Mouse (Mus musculus): ENCODE measurements at regions not wholly inside any gene's neighbourhood (a gene's known extent, or its start where the extent isn't known, plus 50 kb on each side); places are given as distances from the start of the nearest gene placed in this dataset.
"Not testable (repeated sequence)": the region's sequence is repeated elsewhere in the genome, so short reads cannot be mapped to it uniquely, and the experiment has no call there.

DNA sequence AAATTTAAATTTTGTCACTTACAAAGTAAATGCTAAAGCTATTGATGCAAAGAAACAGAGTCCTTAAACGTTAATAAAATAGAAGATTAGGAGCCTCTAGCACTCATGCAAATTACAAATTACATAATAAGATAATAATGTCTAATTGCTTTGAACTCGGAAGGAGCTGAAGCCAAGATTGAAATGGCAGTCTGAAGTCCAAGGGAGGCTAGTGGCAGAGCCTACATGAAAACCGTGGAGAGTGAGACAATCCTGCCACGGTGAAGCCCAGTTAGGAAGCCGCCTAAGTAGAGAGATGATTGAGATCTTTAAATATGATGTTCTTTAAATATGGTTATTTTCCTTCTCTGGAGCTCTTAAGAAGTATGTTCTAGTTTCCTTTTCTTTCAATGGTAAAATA lies 260.0 kb downstream of the Nfkbiz start:
- DNase-seq: peak; percentile 20 to 35

DNA sequence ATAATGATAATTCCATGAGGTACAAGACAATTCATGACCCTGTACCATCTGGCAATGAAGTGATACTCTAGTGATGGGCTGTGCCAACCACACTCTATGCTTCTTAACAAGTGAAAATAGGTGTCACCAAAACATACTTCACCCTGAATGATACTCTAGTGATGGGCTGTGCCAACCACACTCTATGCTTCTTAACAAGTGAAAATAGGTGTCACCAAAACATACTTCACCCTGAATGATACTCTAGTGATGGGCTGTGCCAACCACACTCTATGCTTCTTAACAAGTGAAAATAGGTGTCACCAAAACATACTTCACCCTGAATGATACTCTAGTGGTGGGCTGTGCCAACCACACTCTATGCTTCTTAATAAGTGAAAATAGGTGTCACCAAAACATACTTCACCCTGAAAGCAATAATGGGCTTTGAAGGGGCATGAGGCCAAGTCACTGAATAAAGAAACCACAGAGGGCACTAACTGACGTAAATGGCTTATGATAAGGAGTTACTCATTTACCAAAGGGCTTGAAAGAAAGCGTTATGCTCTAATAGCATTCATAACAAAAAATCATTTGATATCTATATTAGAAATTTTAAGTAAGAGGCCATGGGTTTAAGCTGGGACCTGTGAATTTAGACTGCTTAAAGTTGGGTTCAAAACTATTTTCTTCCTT lies 263.0 kb downstream of the Nfkbiz start:
- not testable (repeated sequence) for DNase-seq

DNA sequence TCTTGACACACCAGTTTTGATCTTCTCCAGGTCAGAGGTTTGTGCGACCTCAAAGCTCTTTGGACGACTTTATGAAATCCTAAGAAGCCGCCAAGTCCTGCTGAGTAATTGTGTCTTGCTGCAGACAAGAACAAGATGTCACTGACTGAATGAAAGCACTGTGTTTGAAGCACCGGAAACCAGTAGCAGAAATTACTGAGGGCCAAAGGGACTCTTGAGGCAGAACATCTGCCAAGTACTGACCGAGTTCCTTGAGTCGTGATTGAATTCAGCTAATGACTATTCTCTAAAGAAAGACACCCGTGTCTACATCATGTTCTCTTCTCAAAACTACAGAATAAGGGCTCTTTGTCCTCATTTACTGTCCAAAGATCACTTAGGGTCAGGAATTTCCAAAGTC lies 267.6 kb downstream of the Nfkbiz start:
- peak; percentile 34 to 42 for DNase-seq

DNA sequence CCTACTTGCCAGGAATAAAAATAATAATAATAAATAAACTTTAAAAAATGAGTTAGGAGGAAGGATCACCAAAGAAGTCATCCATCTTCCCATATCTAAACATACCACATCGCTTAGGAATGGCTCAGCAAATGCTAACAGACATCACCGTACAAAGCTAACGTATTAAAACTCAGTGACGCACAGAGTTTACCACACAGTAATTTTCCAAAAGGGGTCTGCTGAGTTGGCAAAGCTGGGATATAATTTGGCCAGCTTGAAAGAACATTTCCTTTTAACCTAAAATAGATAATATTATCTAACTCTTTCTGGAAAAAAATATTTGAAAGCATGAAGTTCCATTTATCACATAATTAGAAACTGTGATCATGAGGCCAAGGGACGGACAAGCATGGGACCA lies 268.6 kb downstream of the Nfkbiz start:
- no peak for DNase-seq

DNA sequence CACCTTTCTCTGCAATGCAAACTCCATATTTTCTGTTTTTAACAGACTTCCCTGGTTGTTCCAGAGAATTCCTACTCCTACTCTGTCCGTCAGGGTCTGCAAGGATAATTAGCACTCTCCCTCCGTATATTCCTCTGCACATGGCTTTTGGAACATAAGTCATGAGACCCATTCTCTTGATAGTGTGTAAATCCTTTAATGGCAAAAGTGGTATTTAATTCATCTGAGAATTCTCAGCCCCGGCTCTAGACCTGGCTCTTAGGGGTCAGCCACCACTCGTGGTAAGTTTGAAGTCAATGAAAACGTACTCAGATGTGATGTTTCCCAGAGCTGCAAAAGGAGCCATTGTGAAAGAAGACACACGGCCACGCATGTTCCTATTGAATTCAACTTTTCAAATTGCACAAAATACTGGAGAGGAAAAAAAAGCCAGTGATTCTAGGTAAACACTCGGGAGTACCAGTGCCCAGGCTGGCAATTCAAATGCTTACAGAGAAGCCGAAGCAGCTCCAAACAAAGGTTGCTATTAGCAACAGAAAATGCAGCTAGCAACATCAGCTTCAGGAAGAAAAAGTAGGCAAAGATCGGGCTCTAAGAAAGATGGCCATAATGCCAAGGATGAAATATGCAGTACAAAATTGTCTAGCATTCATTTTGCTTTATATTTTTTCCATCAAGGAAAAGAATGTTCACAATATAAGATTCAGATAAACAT lies 258.2 kb upstream of the Zpld1 start:
- DNase-seq: no peak

DNA sequence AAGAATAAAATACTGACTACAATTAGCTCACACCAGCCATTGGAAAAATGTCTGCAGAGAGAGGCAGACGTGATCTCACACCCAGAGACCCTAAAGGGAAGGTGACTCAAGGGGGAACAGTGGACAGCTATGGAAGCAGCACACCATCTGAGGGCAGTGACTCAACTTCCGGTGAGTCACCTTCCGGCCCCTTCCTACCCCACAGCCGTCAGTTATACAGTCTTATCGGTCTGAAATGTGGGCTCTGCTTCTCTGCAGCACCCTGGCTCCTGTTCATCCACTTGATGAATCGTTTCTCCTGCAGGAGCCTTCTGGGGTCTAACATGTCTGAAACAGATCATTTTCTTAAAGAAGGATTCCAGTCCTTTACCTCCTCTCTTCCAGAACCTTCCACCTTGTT lies 257.4 kb upstream of the Zpld1 start:
- no peak for DNase-seq

DNA sequence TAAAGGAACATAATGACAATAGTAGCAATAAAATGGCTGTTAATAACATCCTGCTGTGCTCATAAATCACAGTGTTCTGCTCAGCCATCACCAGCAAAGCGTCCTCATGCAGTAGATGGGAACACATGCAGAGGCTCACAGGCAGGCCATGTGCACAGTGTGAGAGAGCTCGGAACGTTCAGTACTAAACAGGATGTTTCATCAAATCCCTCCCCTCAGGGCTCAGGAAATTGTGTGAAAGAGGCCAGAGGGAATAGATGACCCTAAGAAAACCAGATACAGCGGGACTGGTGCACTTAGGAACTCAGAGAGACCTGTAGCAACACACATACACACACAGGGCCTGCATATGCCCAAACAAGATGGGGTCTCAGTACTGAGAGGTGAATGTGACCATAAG lies 256.1 kb upstream of the Zpld1 start:
- peak in 1 of 2 experiments; percentile 38 for DNase-seq

DNA sequence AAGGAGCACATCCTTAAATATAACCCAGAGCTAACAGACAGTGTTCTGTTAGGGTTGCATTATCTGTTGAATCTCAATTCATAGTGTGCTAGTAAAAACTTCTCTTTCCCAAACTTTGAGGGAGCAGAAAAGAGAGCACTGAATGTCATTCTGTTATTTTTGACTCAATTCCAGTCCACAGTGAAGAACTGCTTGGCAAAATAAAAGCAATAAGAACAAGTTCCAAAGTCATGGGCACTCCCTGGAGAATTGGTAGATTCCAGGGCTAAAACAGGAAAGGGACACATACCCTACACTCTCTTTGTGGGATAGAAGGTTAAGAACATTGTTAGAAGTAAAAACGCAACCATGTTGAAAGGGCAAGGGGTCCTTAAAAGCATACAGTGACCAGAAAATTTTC lies 253.6 kb upstream of the Zpld1 start:
- DNase-seq: no peak

DNA sequence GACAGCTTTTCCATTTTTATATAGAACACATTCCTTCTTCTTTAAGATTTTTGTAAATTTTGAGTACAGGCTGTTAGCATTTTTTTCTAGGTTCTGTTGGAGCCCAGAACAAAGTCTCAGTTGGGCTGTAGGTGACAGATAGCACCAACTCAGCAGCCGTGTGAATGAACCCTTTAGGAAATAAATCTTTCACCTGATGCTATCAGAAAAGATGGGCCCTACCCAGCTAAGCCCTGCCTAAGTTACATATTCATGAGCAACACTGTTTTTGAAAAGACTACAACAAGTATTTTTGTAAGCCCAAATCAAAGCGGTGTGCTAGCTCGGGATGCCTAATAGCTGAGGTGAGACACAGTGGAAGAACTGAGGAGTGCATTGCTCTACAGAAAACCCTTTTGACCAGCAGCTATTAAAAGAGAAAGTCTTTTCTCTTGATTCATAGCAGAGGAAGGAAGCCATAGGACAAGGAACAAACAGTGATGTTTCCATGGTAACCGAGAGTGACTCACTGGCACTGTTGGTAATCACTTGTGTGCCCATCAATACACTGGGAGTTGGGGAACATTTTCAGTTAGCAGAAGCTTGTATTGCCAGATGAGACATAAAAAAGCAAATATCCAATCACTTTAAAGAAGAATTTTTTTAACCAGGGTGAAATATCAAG lies 253.0 kb upstream of the Zpld1 start:
- no peak for DNase-seq

DNA sequence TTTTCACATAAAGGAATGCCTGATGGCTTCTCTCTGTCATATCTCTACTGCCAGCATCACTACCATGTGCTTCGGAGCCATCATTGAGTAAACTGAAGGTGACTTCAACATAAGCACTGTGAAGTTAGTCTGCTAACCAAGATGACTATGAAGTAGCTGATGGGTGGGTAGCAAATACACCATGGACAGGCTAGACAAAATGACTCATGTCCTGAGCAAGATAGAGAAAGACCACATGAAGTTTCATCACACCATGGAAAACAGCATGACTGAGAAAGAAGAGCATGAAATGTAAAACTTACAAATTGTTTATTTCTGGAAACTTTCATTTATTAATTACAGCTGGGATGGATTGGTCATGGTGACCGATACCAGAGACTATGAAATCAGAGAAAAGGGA lies 249.3 kb upstream of the Zpld1 start:
- no peak for DNase-seq

DNA sequence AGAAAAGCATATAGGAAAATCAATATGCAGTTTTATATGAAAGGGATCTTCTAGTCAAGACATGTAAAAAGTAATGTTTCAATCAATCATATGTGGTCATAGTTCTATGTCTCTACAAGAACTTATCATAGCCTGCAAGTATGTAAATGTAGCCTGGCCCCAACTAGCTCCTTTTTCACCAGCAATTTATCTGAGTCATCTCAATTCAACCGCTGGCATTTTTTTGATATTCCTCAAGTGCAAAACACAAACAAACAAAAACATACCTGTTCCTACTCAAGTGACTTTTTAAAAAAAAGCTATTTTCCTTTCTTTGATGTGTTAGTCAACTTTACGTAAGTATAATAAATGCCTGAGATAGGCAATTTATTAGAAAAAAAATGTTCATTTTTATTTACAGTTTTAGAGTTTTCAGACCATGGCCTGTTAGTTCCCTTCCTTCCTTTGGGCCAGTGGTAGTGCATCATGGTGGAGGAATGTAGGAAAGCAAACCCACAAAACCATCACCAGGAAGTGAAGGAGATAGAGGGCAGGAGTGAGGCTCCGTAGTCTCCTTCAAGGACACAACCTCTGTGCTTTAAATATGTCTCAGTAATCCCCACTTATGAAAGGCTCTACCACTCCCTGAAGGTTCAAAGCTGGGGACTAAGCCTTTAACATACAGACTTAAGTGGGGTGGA lies 242.7 kb upstream of the Zpld1 start:
- DNase-seq: no peak

DNA sequence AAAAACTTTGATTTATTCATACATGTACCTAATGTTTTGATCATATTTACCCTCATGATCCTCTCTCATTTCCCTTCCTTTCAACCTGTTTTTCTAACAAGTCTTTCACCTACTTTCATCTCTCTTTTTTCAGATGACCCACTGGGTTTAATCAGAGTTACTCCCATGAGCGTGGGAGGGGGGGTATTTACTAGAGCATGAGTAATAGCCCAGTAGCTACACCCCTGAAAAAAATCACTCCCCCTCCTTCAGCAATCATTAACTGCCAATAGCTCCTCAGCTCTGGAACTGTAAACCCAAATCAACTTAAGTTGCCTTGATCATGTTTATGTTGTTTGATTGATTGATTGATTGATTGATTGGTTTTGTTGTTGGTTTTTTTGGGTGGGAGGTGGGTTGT lies 241.4 kb upstream of the Zpld1 start:
- no peak for DNase-seq

DNA sequence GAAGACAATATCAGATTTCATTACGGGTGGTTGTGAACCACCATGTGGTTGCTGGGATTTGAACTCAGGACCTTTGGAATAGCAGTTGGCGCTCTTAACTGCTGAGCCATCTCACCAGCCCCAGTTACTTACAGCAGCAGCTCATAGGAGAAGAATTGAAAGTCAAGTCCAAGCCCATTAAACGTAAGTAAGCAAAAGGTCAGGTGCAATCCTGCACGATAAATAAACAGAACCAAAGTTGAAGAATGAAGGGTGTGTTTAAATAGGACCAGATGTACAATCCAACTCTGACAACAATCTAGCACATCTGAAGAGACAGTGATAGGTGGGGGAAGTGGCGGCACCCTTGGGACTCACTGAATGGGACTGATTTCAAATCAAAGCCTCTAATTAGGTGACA lies 239.8 kb upstream of the Zpld1 start:
- DNase-seq: no peak

DNA sequence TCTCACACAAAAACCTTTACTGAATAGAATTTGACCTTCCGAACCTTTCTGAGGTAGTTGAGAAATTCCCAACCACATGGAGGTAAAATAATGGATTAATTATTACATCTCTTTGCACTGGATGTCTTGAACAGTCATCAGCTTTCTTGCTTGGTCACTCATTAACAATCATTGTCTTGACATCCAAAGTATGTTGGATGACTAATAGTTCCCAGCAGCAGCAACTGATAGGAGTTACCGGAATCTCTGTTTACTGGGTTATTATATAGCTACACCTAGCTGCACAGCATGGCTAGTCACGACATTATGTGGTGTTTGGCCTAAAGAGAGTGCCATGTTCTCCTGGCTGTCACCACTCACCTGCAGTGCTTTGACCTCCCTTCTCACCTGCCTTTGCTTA lies 234.9 kb upstream of the Zpld1 start:
- DNase-seq: peak in 1 of 2 experiments; percentile 68

DNA sequence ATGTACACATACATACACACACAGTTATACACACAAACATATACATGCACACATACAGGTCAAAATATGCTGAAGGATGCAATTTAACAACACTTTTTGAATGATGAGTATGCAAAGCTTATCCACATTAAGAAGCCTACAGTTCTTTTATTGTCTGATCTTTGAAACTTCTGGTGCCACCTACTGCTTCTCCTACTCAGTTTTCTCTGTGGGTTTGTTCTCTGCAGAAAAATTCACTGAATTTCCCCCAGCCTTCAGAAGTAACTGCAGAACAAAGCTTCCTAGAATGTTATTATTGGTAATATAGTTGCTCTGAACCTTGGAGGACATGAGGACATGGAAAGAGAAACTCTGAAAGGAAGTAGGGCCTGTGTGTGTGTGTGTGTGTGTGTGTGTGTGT lies 233.1 kb upstream of the Zpld1 start:
- DNase-seq: no peak

DNA sequence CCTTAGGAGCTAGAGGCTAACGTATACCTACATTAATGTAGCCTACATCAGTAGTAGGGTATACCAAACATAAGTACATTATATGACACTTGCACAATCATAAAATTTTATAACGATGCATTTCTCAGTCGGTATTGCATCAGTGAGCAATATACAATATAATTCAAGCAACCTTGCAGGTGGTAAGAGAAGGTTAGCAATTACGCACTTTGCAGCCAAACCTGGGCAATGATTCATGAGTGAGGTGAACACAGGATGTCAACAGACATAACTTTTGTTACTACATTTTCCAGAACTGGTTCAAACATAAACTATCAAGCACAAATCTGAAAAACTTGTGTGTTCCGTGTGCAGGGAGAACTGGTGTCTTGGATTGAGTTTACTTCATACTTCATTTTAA lies 229.9 kb upstream of the Zpld1 start:
- DNase-seq: peak; percentile 24 to 34

DNA sequence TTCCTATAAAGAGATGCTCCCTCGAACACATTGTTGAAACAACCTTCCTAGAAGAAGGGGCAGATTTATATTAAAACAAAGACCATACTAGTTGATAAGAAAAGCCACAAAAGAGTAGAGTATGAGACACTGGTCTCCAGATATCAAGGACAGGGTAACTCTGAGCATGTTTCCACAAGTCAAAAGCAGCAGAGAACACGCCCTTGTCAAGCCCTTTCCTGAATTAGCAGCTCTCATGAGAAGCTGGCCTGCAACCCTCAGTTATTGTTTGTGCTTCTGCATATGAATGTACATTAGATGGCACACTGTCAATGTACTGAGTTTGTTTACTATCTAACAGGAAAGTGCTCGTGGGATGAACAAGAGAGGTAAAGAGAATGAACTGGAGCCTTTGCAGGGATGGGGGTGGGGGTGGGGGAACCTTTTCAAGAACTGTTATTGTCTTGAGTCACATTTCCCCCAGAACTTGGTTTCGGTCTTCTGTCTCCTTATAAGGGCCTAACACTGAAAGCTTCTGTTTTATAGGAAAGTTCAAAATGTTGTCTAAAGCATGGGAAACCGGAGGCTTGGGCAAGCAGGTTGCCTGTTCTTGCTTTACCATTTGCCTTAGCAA lies 228.6 kb upstream of the Zpld1 start:
- DNase-seq: no peak

DNA sequence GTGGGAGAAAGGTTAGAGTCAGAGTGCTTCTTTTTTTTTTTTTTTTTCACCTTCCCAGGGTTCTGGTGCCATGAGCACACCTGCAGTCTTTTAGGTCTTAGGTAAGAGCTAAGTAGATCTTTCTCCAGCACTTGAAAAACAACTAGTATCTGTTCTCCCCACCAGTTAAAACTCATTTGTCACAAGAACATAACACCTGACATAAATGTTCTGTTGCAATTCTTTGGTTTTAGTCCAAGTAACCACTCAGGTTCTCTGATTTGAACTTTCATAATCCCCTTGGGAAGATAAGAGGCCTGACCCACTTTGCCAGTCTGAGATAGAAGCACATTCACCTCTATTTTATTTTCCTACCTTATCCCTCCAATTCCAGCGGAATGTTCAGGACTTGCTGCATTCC lies 225.5 kb upstream of the Zpld1 start:
- no peak for DNase-seq

DNA sequence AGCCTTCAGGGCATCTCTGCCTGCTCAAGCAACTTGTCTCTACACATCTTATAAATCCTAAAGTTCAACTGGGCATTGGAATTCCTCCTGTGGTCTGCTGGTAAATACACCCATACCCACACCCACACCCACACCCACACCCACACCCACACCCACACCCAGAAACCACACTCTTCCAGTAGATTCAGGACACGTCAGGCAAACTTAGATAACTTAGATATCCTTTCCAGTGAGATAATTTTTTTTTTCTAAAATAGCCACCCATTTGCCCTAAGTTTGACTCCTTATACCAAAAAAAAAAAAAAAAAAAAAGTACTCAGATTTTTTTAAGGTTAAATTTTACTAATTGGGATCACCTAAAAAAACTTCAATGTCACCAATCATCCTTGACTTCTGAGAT lies 224.5 kb upstream of the Zpld1 start:
- no peak for DNase-seq

DNA sequence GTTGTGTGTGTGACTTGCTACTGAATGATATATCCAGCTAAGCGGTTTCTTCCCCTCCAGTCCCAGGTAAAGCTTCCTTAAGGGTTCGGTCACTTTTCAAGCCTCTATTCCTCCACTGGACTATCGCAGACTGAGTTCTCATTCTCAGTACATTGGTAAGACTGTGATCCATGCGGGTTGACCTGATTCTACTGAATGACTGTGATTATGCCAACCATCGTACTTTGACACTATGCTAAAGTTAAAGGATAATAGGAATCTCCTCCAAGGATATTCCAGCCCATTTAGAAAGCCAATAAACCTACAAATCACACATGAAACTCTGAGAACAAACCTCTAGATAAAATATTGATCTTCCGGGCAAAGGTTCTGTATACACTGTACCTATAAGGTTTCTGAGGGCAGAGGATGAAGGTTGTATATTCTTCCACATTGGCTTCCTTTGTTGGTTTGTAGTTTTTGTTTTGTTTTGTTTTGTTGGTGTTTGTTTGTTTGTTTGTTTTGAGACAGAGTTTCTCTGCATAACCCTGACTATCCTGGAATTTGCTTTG lies 223.7 kb upstream of the Zpld1 start:
- DNase-seq: peak; percentile 20 to 64

DNA sequence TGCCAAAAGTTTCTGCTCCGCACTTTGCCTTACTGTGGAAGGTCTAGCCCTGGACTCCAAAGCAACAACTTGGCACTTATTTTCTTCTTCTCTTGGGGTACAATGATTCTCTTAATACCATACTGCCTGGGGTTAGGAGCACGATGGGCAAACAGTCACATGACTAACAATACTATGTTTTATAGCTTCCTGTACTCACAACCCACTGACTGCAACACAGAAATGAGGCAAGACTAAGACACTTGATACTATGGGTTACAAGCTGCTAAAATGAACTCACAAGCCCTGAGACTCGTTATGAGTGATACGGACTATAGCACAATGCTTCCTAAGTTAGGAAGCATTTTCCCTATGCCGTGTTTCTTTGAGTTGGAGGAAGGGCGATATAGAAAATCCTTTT lies 222.3 kb upstream of the Zpld1 start:
- no peak for DNase-seq

DNA sequence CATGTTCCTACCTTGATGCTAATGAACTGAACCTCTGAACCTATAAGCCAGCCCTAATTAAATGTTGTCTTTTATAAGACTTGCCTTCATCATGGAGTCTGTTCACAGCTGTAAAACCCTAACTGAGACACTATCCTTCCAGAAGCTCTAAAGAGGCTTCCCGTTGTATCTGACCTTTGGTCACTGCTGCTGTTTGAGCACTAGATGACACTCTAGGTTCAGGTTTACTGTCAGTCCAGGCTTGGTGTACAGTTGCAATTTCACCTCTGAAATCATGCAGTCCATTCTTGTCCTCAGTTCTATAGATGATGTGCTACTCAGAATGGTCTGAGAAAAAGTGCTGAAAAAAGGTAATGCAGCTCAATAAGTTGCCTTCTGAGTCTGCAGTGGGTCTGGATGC lies 221.9 kb upstream of the Zpld1 start:
- DNase-seq: peak; percentile 42 to 65

DNA sequence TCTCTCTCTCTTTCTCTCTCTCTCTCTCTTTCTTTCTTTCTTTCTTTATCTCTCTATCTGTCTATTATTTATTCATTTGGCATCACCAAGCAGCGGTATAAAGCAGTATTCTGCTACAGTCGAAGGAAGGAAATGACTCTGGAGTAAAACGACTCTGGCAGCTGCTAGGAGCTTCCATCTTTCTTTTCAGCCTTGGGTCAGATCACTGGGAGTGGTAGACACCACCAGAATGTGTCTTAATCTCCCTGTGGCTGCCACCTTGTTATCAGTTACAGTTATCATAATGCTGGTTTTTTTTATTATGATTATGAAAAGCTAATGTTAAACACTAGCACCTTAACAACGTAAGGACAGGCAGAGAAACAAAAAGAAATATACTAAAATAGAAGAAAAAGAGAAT lies 219.2 kb upstream of the Zpld1 start:
- no peak for DNase-seq

Data from kidney, postnatal 36 days (tissue).